Mouse (Mus musculus) forebrain, embryonic 10.5 days (tissue): ENCODE measurements around the gene Zfp219. TPM values are rescaled to one million over a fixed set of nuclear protein-coding genes. Genes with fewer than 3 reads are reported as not detected.
A peak's percentile ranks its signal among the peaks of the same experiment; 100 is the strongest.

ENCODE experiments used
- DNase-seq: peaks from one replicate; pipeline ENCODE4 v3.0.0-alpha.2; 2017; ENCODE audit warnings: low spot score; ENCODE audit errors: extremely low spot score
- H3K27ac ChIP-seq: fragments of 300-500 bp; sonication (generic); 2 replicates; pipeline ENCODE4 v1.5.1; 2016; ENCODE audit warnings: mild to moderate bottlenecking
- H3K27me3 ChIP-seq: fragments of 300-500 bp; sonication (generic); 2 replicates; pipeline ENCODE4 v1.6.1; 2016; ENCODE audit warnings: mild to moderate bottlenecking; ENCODE audit not compliant: poor library complexity, severe bottlenecking
- H3K36me3 ChIP-seq: fragments of 300-500 bp; sonication (generic); replicated peaks from 2 replicates; pipeline ENCODE4 v1.6.1; 2016; ENCODE audit warnings: mild to moderate bottlenecking, moderate library complexity
- H3K4me1 ChIP-seq: fragments of 300-500 bp; sonication (generic); 2 replicates; pipeline ENCODE4 v1.6.1; 2016
- H3K4me3 ChIP-seq: fragments of 300-500 bp; sonication (generic); 2 replicates; pipeline ENCODE4 v1.5.1; 2016; ENCODE audit warnings: mild to moderate bottlenecking, moderate library complexity
- H3K9me3 ChIP-seq: fragments of 300-500 bp; sonication (generic); 2 replicates; pipeline ENCODE4 v1.6.1; 2016; ENCODE audit warnings: mild to moderate bottlenecking, moderate library complexity
- WGBS: fragments of 180-500 bp; shearing (Covaris S2); methylation state at CpG from one replicate; pipeline ENCODE4 v1.1.7; 2016; 5-methylcytosine and 5-hydroxymethylcytosine counted together
- polyA plus RNA-seq: library from polyadenylated mRNA; unstranded; fragments of >200 nt; fragmentation: Nextera tagmentation; extraction: Ambion mirVana; gene quantifications from 2 replicates; pipeline ENCODE4 v1.2.1, GENCODE M21; 2016

The Zfp219 gene
- polyA plus RNA-seq, 1 experiment from 2014 or later = 87.6 TPM

DNA sequence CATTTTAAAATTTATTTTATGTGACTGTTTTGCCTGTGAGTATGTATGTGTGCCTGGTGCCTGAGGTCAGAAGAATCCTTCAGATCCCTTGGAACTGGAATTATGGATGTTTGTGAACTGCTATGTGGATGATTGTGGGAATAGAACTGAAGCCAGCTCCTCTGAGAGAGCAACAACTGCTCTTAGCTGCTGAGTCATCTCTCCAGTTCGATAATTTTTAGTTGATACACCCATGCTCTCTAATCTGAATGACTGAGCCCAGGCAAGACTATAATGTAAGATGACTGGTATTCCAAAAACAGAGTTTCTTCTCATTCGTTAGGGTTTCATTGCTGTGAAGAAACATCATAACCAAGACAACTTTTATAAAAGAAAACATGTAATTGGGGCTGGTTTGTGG is 3.6 kb upstream of the Zfp219 start:
- Histone ChIP-seq H3K36me3 (no peaks in the 10 kb centered on the region), H3K27ac (no peak overlapping the region), H3K4me1 (peaks cover 47% of the 10 kb centered on the region), H3K27me3 (no peaks in the 10 kb centered on the region), H3K9me3 (no peaks in the 10 kb centered on the region), H3K4me3 (no peak overlapping the region)
- 90% methylated on average over 2 of the region's 2 CpGs for WGBS
- DNase-seq = no peak

DNA sequence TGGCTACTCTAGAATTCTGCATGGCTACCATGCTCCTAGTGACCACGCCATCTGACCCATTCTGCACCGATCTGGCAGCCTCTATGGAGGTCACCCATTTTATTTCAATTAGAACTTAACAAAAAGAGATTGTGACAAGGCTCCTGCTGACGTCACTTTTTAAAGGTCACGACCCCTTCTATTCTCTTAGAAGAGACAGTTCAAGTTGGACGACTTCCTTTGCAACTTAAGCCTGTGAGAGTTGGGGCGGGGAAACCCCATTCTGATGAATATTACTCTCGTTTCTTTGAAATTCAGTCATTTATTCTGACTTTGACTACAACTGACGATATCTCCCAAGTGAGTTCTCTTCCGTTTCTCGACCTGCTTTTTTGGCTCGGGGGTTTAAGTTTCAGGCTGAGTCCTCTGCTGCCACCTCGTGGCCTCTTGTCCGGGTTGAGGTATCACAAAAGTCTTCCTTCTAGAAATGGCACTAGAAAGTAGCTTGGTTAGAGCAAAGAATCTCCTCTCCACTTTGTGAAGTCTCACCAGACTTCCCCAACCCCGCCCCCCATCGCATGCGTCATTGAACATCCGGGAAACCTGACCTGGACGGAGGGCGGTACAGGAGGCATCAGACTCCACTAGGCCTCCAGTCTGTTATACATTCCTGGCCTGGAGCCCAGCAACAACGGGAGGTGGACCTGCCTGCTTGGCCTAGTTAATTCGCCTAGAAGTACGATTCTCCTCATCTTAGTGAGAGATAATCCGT is 2.4 kb upstream of the Zfp219 start:
- DNase-seq = peak; percentile 91
- H3K36me3 ChIP-seq = peaks cover 7% of the 10 kb centered on the region
- H3K27me3 ChIP-seq = no peaks in the 10 kb centered on the region
- no peaks in the 10 kb centered on the region for H3K9me3 ChIP-seq
- 4% methylated on average over 23 of the region's 23 CpGs for WGBS
- peaks cover 60% of the 10 kb centered on the region for H3K4me1 ChIP-seq
- H3K4me3 ChIP-seq = peak overlapping the region; percentile 40
- H3K27ac ChIP-seq = peak overlapping the region; percentile 89

DNA sequence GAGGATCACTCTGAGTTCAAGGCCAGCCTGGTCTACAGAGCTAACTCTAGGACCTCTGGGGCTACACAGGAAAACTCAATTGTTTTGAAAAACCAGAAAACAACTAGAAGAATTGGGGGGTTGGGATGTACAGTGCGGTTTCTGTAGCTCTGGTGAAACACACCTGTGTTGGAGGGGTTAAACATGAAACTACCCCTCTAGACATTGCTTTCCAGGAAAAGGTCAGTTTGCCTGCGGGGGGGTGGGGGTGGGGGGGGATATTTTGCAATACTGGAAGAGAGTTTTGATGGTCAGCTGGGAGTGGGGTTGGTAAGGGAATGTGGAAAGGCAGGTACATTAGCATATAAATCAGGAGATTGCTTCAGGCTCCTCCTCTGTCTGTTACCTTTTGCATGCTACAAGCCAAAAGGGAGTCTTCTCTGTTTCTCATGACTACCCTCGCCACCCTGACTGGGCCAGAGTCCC is 1.7 kb upstream of the Zfp219 start:
- no peak for DNase-seq
- Histone ChIP-seq H3K4me3 (peak overlapping the region; percentile 40; the same call in 1 of the 2 replicates), H3K9me3 (no peaks in the 10 kb centered on the region), H3K27me3 (no peaks in the 10 kb centered on the region), H3K36me3 (peaks cover 8% of the 10 kb centered on the region), H3K27ac (peak overlapping the region; percentile 89), H3K4me1 (peaks cover 66% of the 10 kb centered on the region)
- WGBS = 68% methylated on average over 3 of the region's 3 CpGs

DNA sequence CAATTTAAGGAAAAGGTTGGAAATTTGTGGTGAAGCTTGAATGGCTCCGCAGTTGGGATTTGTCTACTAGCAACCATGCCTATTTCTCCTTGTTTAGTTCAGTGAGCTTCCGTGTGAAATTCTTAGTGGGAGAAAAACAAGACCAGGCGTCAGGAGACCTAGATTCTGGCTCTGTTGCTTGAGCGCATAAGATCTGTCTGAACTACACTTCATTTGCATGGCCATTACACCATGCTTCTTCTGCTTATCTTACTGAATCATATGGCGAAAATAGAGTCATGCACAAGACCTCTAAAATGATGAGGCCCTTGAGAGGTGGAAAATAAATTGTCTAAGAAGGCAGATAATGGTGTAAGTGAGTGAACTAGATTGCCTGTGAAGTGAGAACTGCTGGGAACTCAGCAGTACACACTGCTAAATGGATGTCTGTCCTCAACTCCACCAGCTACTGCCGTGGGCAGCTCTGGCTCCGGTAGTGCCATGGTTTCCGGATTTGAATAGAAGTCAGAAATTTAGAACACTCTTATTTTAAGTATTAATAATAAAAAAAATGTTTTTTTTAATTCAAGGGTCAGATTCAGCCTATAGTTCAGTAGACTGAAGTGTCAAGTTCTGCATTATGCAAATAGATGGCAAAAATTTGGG is 1.2 kb upstream of the Zfp219 start:
- peak overlapping the region; percentile 71; the same call in 1 of the 2 replicates for H3K4me3 ChIP-seq
- H3K4me1 ChIP-seq = peaks cover 72% of the 10 kb centered on the region
- peaks cover 8% of the 10 kb centered on the region for H3K36me3 ChIP-seq
- peak overlapping the region; percentile 99 for H3K27ac ChIP-seq
- no peaks in the 10 kb centered on the region for H3K27me3 ChIP-seq
- no peaks in the 10 kb centered on the region for H3K9me3 ChIP-seq
- DNase-seq = no peak
- WGBS = 90% methylated on average over 8 of the region's 8 CpGs

DNA sequence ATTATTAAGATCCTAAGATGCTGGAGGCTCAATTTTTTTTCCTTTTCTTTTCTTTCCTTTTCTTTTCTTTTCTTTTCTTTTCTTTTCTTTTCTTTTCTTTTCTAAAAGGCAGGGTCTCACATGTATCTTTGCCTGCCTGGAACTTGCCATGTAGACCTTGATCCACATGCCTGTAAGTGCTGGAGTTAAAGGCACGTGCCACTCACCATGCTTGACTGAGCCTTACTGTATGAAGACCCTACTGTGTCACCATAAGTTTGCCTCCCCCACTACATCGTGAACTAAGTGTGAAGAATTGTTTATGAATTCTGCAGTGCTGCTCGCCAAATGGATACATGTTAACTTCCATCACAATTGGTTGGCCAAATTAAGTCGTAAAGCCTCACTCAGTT is 601 bp upstream of the Zfp219 start:
- no peak for DNase-seq
- Histone ChIP-seq H3K4me1 (peaks cover 77% of the 10 kb centered on the region), H3K4me3 (peak overlapping the region; percentile 71), H3K9me3 (no peaks in the 10 kb centered on the region), H3K27me3 (no peaks in the 10 kb centered on the region), H3K36me3 (peaks cover 8% of the 10 kb centered on the region), H3K27ac (peak overlapping the region; percentile 99)
- 82% methylated on average over 4 of the region's 4 CpGs for WGBS

DNA sequence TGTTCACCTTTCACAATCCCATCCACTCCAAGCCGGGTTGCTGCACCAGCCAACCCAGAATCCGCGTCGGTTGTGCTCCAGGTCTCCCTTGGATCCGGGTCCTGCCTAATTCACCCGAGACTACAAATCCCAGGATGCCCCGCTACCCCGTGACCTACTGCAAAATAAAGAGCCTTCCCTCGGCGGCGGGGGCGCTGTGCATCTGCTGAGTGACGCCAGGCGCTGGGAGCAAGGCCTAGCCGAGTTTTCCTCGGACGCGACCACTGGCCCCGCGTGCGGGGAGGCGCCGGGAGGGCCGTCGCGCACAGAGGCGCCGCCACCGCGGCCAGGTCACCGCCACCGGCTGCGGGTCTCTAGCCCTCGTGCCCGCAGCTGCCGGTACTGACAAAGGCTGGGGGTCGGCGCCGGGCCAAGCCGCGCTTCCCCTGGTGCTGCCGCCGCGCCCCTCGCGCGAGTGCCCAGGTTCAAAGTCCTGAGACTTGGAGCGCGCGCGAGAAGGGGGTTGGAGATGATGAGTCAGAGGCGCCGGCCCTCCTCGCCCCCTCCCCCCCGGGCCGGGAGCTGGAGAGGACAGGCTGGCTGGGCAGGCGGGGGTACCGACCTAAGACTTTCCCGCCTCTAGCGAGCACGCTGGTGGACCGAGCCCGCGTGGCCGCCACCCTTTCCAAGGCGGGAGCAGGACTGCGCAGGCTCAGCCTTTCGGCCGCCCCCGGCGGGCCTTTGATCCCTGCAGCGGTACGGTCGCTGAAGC is 768 bp downstream of the Zfp219 start:
- no peaks in the 10 kb centered on the region for H3K27me3 ChIP-seq
- peaks cover 8% of the 10 kb centered on the region for H3K36me3 ChIP-seq
- peaks cover 91% of the 10 kb centered on the region for H3K4me1 ChIP-seq
- DNase-seq = peak; percentile 98
- peak overlapping the region; percentile 71 for H3K4me3 ChIP-seq
- no peaks in the 10 kb centered on the region for H3K9me3 ChIP-seq
- under 1% methylated on average over 74 of the region's 74 CpGs for WGBS
- H3K27ac ChIP-seq = peak overlapping the region; percentile 99

DNA sequence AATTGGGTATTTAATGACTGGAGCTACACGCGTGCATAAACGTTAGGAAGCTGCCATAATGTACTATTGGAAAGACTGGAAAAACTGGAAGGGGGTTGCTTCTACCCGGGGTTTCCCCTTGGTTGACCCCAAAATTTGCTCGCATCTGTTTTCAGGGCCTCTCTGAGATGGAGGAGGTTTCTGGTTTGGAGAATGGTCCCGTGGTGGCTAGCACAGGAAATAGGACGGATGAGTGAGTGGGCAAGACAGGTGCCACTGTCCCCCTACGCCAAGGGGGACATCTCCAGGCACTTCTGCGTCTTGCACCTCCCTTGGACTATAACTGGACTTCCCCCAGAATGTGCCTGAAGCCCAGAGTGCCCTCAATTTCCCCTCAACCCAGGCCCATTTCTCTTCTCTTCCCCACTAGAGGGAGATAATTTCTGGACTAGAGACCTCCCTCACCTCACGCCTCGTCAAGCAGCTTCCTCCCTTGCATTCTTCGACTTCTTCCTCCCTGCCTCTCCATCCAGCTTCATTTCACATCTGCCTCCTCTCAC is 1.4 kb downstream of the Zfp219 start:
- DNase-seq = no peak
- Histone ChIP-seq H3K36me3 (peaks cover 8% of the 10 kb centered on the region), H3K4me3 (peak overlapping the region; percentile 71), H3K27me3 (no peaks in the 10 kb centered on the region), H3K4me1 (peaks cover 92% of the 10 kb centered on the region), H3K9me3 (no peaks in the 10 kb centered on the region), H3K27ac (peak overlapping the region; percentile 99)
- 42% methylated on average over 12 of the region's 12 CpGs for WGBS

DNA sequence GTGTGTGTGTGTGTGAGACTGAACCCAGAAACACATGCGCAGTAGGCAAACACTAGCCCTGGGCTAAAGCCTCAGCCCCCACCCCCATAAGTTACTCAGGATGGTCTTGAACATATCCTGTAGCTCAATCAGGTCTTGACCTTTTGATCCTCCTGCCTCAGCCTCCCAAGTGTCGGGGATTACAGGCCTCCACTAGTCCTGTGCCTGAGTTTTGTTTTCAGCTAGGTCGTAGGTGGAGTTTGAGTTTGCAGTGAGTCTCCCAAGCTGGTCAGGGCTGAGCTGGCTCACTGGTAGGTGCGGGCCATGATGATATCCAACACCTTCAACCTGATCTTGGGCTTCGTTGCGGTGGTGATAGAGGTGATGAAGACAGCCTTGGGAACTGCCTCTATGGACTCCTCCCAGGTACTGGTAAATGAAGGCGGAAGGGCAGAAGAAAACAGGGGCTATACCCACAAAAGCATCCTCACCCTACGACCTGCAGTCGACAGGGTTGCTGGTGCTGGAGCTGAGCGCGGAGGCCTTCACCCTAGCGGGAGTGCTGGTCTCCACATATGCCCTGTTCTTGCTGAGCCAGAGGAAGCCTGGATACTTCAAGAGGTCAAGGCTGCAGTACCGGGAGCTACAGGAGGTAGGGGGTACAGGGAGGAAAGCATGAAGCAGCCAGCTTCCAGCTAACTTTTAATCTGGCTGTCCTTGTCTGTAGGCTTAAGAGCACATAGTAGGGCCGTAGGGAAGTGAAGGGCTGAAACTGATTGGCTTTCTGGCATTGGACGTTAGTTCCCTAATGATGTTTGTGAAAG is 2.1 kb downstream of the Zfp219 start:
- no peaks in the 10 kb centered on the region for H3K9me3 ChIP-seq
- no peaks in the 10 kb centered on the region for H3K27me3 ChIP-seq
- no peak for DNase-seq
- peak overlapping the region; percentile 71 for H3K4me3 ChIP-seq
- peaks cover 8% of the 10 kb centered on the region for H3K36me3 ChIP-seq
- peaks cover 87% of the 10 kb centered on the region for H3K4me1 ChIP-seq
- 90% methylated on average over 15 of the region's 15 CpGs for WGBS
- peak overlapping the region; percentile 99 for H3K27ac ChIP-seq

DNA sequence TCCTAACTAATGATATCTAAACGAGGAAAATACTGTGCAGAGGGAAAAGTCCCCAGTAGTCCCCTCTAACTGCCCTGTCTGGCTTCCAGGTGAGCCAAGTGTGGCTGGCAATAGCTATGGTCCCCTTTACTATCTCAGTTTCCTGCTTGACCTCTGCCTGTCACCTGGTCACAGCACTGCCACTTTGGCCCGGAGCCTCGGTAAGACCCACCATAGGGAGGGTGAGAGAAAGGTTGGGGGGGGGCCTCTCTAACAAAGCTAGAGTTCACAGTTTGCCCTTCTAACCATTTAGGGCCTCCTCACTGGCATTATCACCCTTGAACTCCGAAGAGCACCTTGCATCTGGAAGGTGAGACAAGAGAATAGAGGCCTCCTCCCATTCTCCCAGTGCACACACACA is 2.9 kb downstream of the Zfp219 start:
- WGBS = 81% methylated on average over 4 of the region's 4 CpGs
- DNase-seq = no peak
- H3K4me1 ChIP-seq = peaks cover 87% of the 10 kb centered on the region
- no peaks in the 10 kb centered on the region for H3K9me3 ChIP-seq
- H3K36me3 ChIP-seq = peaks cover 8% of the 10 kb centered on the region
- no peak overlapping the region; the same call in 1 of the 2 replicates for H3K27ac ChIP-seq
- no peak overlapping the region for H3K4me3 ChIP-seq
- H3K27me3 ChIP-seq = no peaks in the 10 kb centered on the region

DNA sequence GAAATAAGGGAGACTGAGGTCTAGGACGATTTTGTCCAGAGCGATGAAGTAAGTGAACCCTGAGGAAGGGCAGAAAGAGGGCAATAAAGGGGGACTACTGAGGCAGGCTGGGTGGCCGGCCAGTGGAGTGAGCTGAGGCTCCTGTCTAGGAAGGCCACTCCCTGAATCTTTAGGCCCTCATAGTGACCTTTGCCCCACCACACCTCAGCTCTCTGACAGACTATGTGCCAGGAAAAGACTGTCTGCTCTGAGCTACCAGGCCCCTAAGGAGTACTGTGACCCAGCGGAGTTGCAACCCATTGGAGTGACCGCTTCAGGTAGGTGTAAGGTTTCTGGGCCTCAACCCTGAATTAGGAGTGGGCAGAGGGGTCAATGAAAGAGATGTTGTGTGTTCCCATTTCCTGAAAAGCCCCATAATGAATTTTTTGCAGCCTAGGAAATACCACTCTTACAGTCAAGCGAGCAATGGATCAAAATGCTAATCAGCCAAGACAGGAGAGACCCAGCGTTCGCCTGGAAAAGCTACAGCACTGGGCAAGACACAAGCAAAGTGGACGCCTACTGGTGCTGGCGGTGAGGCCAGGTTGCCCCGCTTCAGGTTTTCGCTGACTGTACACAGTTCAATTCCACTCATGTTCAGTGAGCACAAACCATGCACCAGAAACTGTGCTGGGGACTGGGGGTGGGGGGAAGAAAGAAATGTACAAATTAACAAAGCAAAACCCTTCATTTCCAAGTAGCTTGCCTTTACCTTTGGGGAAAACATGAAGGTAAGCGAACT is 3.7 kb downstream of the Zfp219 start:
- WGBS = 76% methylated on average over 13 of the region's 13 CpGs
- H3K27me3 ChIP-seq = no peaks in the 10 kb centered on the region
- no peak for DNase-seq
- H3K27ac ChIP-seq = peak overlapping the region; percentile 100
- H3K4me1 ChIP-seq = peaks cover 89% of the 10 kb centered on the region
- H3K36me3 ChIP-seq = peaks cover 13% of the 10 kb centered on the region
- H3K9me3 ChIP-seq = no peaks in the 10 kb centered on the region
- H3K4me3 ChIP-seq = peak overlapping the region; percentile 20; the same call in 1 of the 2 replicates

DNA sequence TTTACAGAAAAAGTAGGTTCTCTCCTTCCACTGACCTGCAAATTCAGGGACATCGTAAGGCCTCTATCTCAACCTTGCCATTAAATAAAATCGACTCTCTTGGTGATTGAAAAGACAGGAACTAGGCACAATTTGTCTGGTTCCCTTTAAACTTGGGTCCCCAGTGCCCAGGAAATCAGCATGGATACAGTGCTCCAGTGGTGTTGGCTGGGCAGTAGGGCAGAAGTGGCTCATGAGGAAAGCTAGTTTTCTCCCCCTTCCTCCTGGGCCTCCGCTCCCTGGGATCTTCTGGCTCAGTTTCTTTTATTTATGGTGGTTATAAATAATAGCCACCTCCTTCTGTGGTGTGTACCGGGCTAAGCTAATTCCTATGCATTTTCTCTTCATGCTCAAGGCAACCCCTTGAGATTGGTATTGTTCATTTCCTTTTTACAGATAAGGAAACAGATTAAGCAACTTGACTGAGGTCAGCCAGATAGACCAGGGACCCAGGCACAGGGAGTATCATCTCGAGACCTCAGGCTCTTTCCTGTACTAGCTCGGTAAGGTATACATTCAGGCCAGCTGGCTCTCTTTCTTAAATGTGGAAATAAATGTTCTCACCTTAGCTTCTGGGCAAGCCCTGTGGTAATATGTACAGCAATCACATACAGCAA is 5.0 kb downstream of the Zfp219 start, which contains the start of gene Tmem253:
Gene Tmem253, plus strand, starts transcription at position 214 of the 656 bp plus-strand sequence.
- H3K4me1 ChIP-seq = peaks cover 89% of the 10 kb centered on the region
- 57% methylated on average over 6 of the region's 6 CpGs for WGBS
- DNase-seq = no peak

More for the DNA sequence above, 5.0 kb downstream of the Zfp219 start, which contains the start of gene Tmem253:
- peak within 1 kb of the TSS; percentile 80 for H3K4me3 ChIP-seq
- H3K27ac ChIP-seq = peak within 1 kb of the TSS; percentile 100
- no peaks in the 10 kb centered on the region for H3K27me3 ChIP-seq
- no peaks in the 10 kb centered on the region for H3K9me3 ChIP-seq
- peaks cover 13% of the 10 kb centered on the region for H3K36me3 ChIP-seq
